Comparison of ENCODE assay signal across 9 mouse cellular contexts in genomic region chr11:102998577-102999316, GRCm38 (mm10). TPM values are rescaled to one million over a fixed set of nuclear protein-coding genes. Genes with fewer than 3 reads are reported as not detected.
DNase-seq lines count a peak whose midpoint lies in the region; ATAC-seq and TF ChIP-seq lines count a peak whose summit lies in the region.
"Had no signal": no experiment of that assay in that cellular context is flagged by ENCODE, and none has a peak within 500 bp of the region (broad histone marks: within the 10 kb centered on the region; RNA-seq: fewer than 3 reads in every experiment).

No protein-coding gene starts in this region.

- H3K4me3 ChIP-seq in embryonic facial prominence, embryonic 12.5 days = no peak overlapping the region
- H3K4me3 ChIP-seq in embryonic facial prominence, embryonic 10.5 days = no peak overlapping the region
- H3K4me3 ChIP-seq in hindbrain, embryonic 13.5 days = no peak overlapping the region
- no peak overlapping the region for H3K4me3 ChIP-seq in midbrain, embryonic 12.5 days

- H3K9ac ChIP-seq in embryonic facial prominence, embryonic 12.5 days = no peak overlapping the region
- H3K9ac ChIP-seq in hindbrain, embryonic 13.5 days = 0 out of 2 replicates have a peak overlapping the region, but pooled peaks have one; percentile 19
- no peak overlapping the region for H3K9ac ChIP-seq in midbrain, embryonic 12.5 days (replicated peaks)

- H3K9me3 ChIP-seq in embryonic facial prominence, embryonic 12.5 days = no peaks in the 10 kb centered on the region
- H3K9me3 ChIP-seq in embryonic facial prominence, embryonic 10.5 days = no peaks in the 10 kb centered on the region
- no peaks in the 10 kb centered on the region for H3K9me3 ChIP-seq in hindbrain, embryonic 13.5 days
- no peaks in the 10 kb centered on the region for H3K9me3 ChIP-seq in midbrain, embryonic 12.5 days

- H3K27ac ChIP-seq in embryonic facial prominence, embryonic 12.5 days = 0 out of 2 replicates have a peak overlapping the region, but pooled peaks have one; percentile 30
- no peak overlapping the region for H3K27ac ChIP-seq in embryonic facial prominence, embryonic 10.5 days (replicated peaks)
- H3K27ac ChIP-seq in hindbrain, embryonic 13.5 days = peak overlapping the region; percentile 67
- peak overlapping the region; percentile 75 for H3K27ac ChIP-seq in midbrain, embryonic 12.5 days (replicated peaks)

- TF ChIP-seq POLR2A in brain, embryonic 14.5 days (IDR thresholded peaks at IDR 0.05; ENCODE audit: borderline replicate concordance, extremely low read depth, insufficient read depth, insufficient read length, poor library complexity, severe bottlenecking) = no peak

- 75% methylated on average over 14 of the region's 14 CpGs for WGBS in embryonic facial prominence, embryonic 12.5 days
- WGBS in embryonic facial prominence, embryonic 10.5 days = 83% methylated on average over 14 of the region's 14 CpGs
- WGBS in hindbrain, embryonic 13.5 days = 63% methylated on average over 14 of the region's 14 CpGs
- WGBS in midbrain, embryonic 12.5 days = 63% methylated on average over 14 of the region's 14 CpGs

- no peak overlapping the region for H3K4me2 ChIP-seq in embryonic facial prominence, embryonic 12.5 days (replicated peaks)
- no peak overlapping the region for H3K4me2 ChIP-seq in hindbrain, embryonic 13.5 days
- no peak overlapping the region for H3K4me2 ChIP-seq in midbrain, embryonic 12.5 days (replicated peaks)

- H3K27me3 ChIP-seq in embryonic facial prominence, embryonic 12.5 days = no peaks in the 10 kb centered on the region
- H3K27me3 ChIP-seq in embryonic facial prominence, embryonic 10.5 days (replicated peaks; ENCODE audit: low read depth, poor library complexity, severe bottlenecking) = no peaks in the 10 kb centered on the region
- H3K27me3 ChIP-seq in hindbrain, embryonic 13.5 days = peaks cover 5% of the 10 kb centered on the region; the same call in 1 of the 2 replicates
- no peaks in the 10 kb centered on the region for H3K27me3 ChIP-seq in midbrain, embryonic 12.5 days

- TF ChIP-seq CTCF in brain, embryonic 14.5 days (IDR thresholded peaks at IDR 0.05; ENCODE audit: borderline replicate concordance, extremely low read depth, insufficient read depth, insufficient read length) = no peak

- H3K36me3 ChIP-seq in embryonic facial prominence, embryonic 12.5 days = peaks cover 65% of the 10 kb centered on the region
- H3K36me3 ChIP-seq in embryonic facial prominence, embryonic 10.5 days (replicated peaks) = peaks cover 95% of the 10 kb centered on the region
- H3K36me3 ChIP-seq in hindbrain, embryonic 13.5 days = peaks cover 66% of the 10 kb centered on the region
- H3K36me3 ChIP-seq in midbrain, embryonic 12.5 days = peaks cover 65% of the 10 kb centered on the region

- H3K4me1 ChIP-seq in embryonic facial prominence, embryonic 12.5 days = no peaks in the 10 kb centered on the region
- H3K4me1 ChIP-seq in embryonic facial prominence, embryonic 10.5 days = peaks cover 24% of the 10 kb centered on the region
- peaks cover 48% of the 10 kb centered on the region for H3K4me1 ChIP-seq in hindbrain, embryonic 13.5 days (replicated peaks)
- H3K4me1 ChIP-seq in midbrain, embryonic 12.5 days = peaks cover 29% of the 10 kb centered on the region

- ATAC-seq in embryonic facial prominence, embryonic 12.5 days (ENCODE audit: insufficient number of reproducible peaks, insufficient read depth, low FRiP score, low TSS enrichment) = no peak
- peak; percentile 64 for ATAC-seq in hindbrain, embryonic 13.5 days (ENCODE audit: low FRiP score)
- peak; percentile 38; the same call in 1 of the 2 replicates for ATAC-seq in midbrain, embryonic 12.5 days (ENCODE audit: low FRiP score, low read depth)

- DNase-seq in embryonic facial prominence, embryonic 10.5 days (ENCODE audit: low spot score) = no peak
- DNase-seq in brain, embryonic 14.5 days (ENCODE audit: low read depth) = peak; percentile 59
- DNase-seq in ovary, adult 18-20 months (ENCODE audit: low spot score) = no peak
- DNase-seq in ovary, postnatal 14 days (ENCODE audit: low spot score) = no peak
- DNase-seq in frontal cortex, postnatal 25 days (ENCODE audit: low spot score in 2 of 2) = no peak
- DNase-seq: embryo, embryonic 11 days had no signal

RNA-seq across cellular contexts. Expression of gene Nmt1, which starts 29.2 kb away (rescaled TPM):
- polyA plus RNA-seq in embryonic facial prominence, embryonic 12.5 days (2016; fragmentation: Nextera tagmentation; extraction: Ambion mirVana) = 45.7 and 50.8 TPM in 2 replicates
- 63.2 and 66.0 TPM in 2 replicates for polyA plus RNA-seq in embryonic facial prominence, embryonic 10.5 days (2016; fragmentation: Nextera tagmentation; extraction: Ambion mirVana)
- polyA plus RNA-seq in brain, embryonic 14.5 days (2012; rRNA removed) = 40.1 and 42.3 TPM in 2 replicates
- 37.8 and 44.5 TPM in 2 replicates for polyA plus RNA-seq in hindbrain, embryonic 13.5 days (2015; fragmentation: Nextera tagmentation; extraction: Ambion mirVana)
- polyA plus RNA-seq in midbrain, embryonic 12.5 days (2016; fragmentation: Nextera tagmentation; extraction: Ambion mirVana) = 41.3 and 44.8 TPM in 2 replicates

RNA-seq across cellular contexts. Expression of gene Dcakd, which starts 29.4 kb away (rescaled TPM):
- polyA plus RNA-seq in embryonic facial prominence, embryonic 12.5 days (2016; fragmentation: Nextera tagmentation; extraction: Ambion mirVana) = 170 and 174 TPM in 2 replicates
- 304 and 308 TPM in 2 replicates for polyA plus RNA-seq in embryonic facial prominence, embryonic 10.5 days (2016; fragmentation: Nextera tagmentation; extraction: Ambion mirVana)
- 236 and 262 TPM in 2 replicates for polyA plus RNA-seq in brain, embryonic 14.5 days (2012; rRNA removed)
- polyA plus RNA-seq in hindbrain, embryonic 13.5 days (2015; fragmentation: Nextera tagmentation; extraction: Ambion mirVana) = 164 and 165 TPM in 2 replicates
- 163 and 174 TPM in 2 replicates for polyA plus RNA-seq in midbrain, embryonic 12.5 days (2016; fragmentation: Nextera tagmentation; extraction: Ambion mirVana)

RNA-seq across cellular contexts. Expression of gene C1ql1, which starts 52.3 kb away (rescaled TPM):
- 3.7 and 3.9 TPM in 2 replicates for polyA plus RNA-seq in embryonic facial prominence, embryonic 12.5 days (2016; fragmentation: Nextera tagmentation; extraction: Ambion mirVana)
- 1.5 and 2.7 TPM in 2 replicates for polyA plus RNA-seq in embryonic facial prominence, embryonic 10.5 days (2016; fragmentation: Nextera tagmentation; extraction: Ambion mirVana)
- 12.2 and 19.0 TPM in 2 replicates for polyA plus RNA-seq in brain, embryonic 14.5 days (2012; rRNA removed)
- 5.2 and 5.7 TPM in 2 replicates for polyA plus RNA-seq in hindbrain, embryonic 13.5 days (2015; fragmentation: Nextera tagmentation; extraction: Ambion mirVana)
- polyA plus RNA-seq in midbrain, embryonic 12.5 days (2016; fragmentation: Nextera tagmentation; extraction: Ambion mirVana) = 12.7 and 15.3 TPM in 2 replicates
